Mouse (Mus musculus): ENCODE measurements around the gene Elk4. TPM values are rescaled to one million over a fixed set of nuclear protein-coding genes. Genes with fewer than 3 reads are reported as not detected.
A peak's percentile ranks its signal among the peaks of the same experiment; 100 is the strongest.

Gene Elk4
- polyA plus RNA-seq (2015; fragmentation: Nextera tagmentation; extraction: Ambion mirVana), result 21.4 and 22.0 TPM in 2 replicates

GRCm38 (mm10) chr1:132007282-132007815, at the start of gene Elk4:
Gene Elk4, plus strand, starts transcription at chr1:132007607.
- no peaks in the 10 kb centered on the region for H3K27me3 ChIP-seq (ENCODE audit: insufficient read depth, low read length)
- peak within 1 kb of the TSS; percentile 96 for H3K9ac ChIP-seq (ENCODE audit: low read depth, low read length)
- no peaks in the 10 kb centered on the region for H3K9me3 ChIP-seq (replicated peaks; ENCODE audit: low read length)
- peaks cover 18% of the 10 kb centered on the region; the same call in 1 of the 2 replicates for H3K4me1 ChIP-seq (replicated peaks; ENCODE audit: insufficient read depth, low read length)
- H3K36me3 ChIP-seq (ENCODE audit: insufficient read depth, low read length), result no peaks in the 10 kb centered on the region
- TF ChIP-seq CTCF (IDR thresholded peaks at IDR 0.05; ENCODE audit: low read depth), result no peak
- peak; percentile 89 for ATAC-seq (replicated peaks; ENCODE audit: low FRiP score, low read depth)
- H3K4me2 ChIP-seq (ENCODE audit: low read length), result peak within 1 kb of the TSS; percentile 78
- H3K27ac ChIP-seq, result peak within 1 kb of the TSS; percentile 100
- peak within 1 kb of the TSS; percentile 81 for H3K4me3 ChIP-seq (replicated peaks; ENCODE audit: low read depth, low read length)
- 1% methylated on average over 61 of the region's 61 CpGs for WGBS
- DNase-seq (ENCODE audit: low spot score), result peak; percentile 93

- no peak for DNase-seq (ENCODE audit: low spot score)
Measured at GRCm38 (mm10) chr1:131961004-131961403, 46.4 kb upstream of the Elk4 start.

GRCm38 (mm10) chr1:131962606-131963084, 44.8 kb upstream of the Elk4 start, which contains the start of gene Slc45a3:
Gene Slc45a3, plus strand, starts transcription at chr1:131962967.
- Histone ChIP-seq H3K27ac (peak within 1 kb of the TSS; percentile 47; the same call in 1 of the 2 replicates), H3K9ac (ENCODE audit: low read depth, low read length) (peak within 1 kb of the TSS; percentile 71)
- ATAC-seq (replicated peaks; ENCODE audit: low FRiP score, low read depth), result peak; percentile 58

More at GRCm38 (mm10) chr1:131961004-131961403, 46.4 kb upstream of the Elk4 start:
- Histone ChIP-seq H3K27ac (no peak overlapping the region), H3K9ac (ENCODE audit: low read depth, low read length) (no peak overlapping the region), H3K4me3 (replicated peaks; ENCODE audit: low read depth, low read length) (no peak overlapping the region), H3K36me3 (ENCODE audit: insufficient read depth, low read length) (no peaks in the 10 kb centered on the region), H3K27me3 (ENCODE audit: insufficient read depth, low read length) (no peaks in the 10 kb centered on the region), H3K9me3 (replicated peaks; ENCODE audit: low read length) (no peaks in the 10 kb centered on the region), H3K4me1 (replicated peaks; ENCODE audit: insufficient read depth, low read length) (0 out of 2 replicates have a peak, but pooled peaks cover 9% of the 10 kb centered on the region), H3K4me2 (ENCODE audit: low read length) (no peak overlapping the region)
- no peak for ATAC-seq (replicated peaks; ENCODE audit: low FRiP score, low read depth)
- WGBS, result 67% methylated on average over 2 of the region's 2 CpGs
- no peak for TF ChIP-seq CTCF (IDR thresholded peaks at IDR 0.05; ENCODE audit: low read depth)

GRCm38 (mm10) chr1:131963085-131963951, 44.1 kb upstream of the Elk4 start:
- peak overlapping the region; percentile 78 for H3K4me3 ChIP-seq (replicated peaks; ENCODE audit: low read depth, low read length)
- H3K4me1 ChIP-seq (replicated peaks; ENCODE audit: insufficient read depth, low read length), result peaks cover 17% of the 10 kb centered on the region; the same call in 1 of the 2 replicates
- no peak for DNase-seq (ENCODE audit: low spot score)
- H3K4me2 ChIP-seq (ENCODE audit: low read length), result peak overlapping the region; percentile 95
- ATAC-seq (replicated peaks; ENCODE audit: low FRiP score, low read depth), result peak; percentile 67
- H3K27ac ChIP-seq, result peak overlapping the region; percentile 47; the same call in 1 of the 2 replicates
- no peaks in the 10 kb centered on the region for H3K27me3 ChIP-seq (ENCODE audit: insufficient read depth, low read length)
- H3K9me3 ChIP-seq (replicated peaks; ENCODE audit: low read length), result no peaks in the 10 kb centered on the region
- H3K36me3 ChIP-seq (ENCODE audit: insufficient read depth, low read length), result no peaks in the 10 kb centered on the region
- 1% methylated on average over 62 of the region's 76 CpGs for WGBS
- peak overlapping the region; percentile 71 for H3K9ac ChIP-seq (ENCODE audit: low read depth, low read length)
- TF ChIP-seq CTCF (IDR thresholded peaks at IDR 0.05; ENCODE audit: low read depth), result no peak

More at GRCm38 (mm10) chr1:131962606-131963084, 44.8 kb upstream of the Elk4 start, which contains the start of gene Slc45a3:
- Histone ChIP-seq H3K36me3 (ENCODE audit: insufficient read depth, low read length) (no peaks in the 10 kb centered on the region), H3K27me3 (ENCODE audit: insufficient read depth, low read length) (no peaks in the 10 kb centered on the region), H3K4me2 (ENCODE audit: low read length) (peak within 1 kb of the TSS; percentile 95), H3K4me1 (replicated peaks; ENCODE audit: insufficient read depth, low read length) (peaks cover 17% of the 10 kb centered on the region; the same call in 1 of the 2 replicates), H3K4me3 (replicated peaks; ENCODE audit: low read depth, low read length) (peak within 1 kb of the TSS; percentile 78), H3K9me3 (replicated peaks; ENCODE audit: low read length) (no peaks in the 10 kb centered on the region)
- WGBS, result 0% methylated on average over 34 of the region's 35 CpGs
- peak; percentile 53 for DNase-seq (ENCODE audit: low spot score)
- TF ChIP-seq CTCF (IDR thresholded peaks at IDR 0.05; ENCODE audit: low read depth), result no peak

- Histone ChIP-seq H3K9me3 (replicated peaks; ENCODE audit: low read length) (no peaks in the 10 kb centered on the region), H3K27ac (no peak overlapping the region), H3K4me2 (ENCODE audit: low read length) (peak overlapping the region; percentile 95), H3K27me3 (ENCODE audit: insufficient read depth, low read length) (no peaks in the 10 kb centered on the region), H3K4me1 (replicated peaks; ENCODE audit: insufficient read depth, low read length) (peaks cover 23% of the 10 kb centered on the region; the same call in 1 of the 2 replicates), H3K4me3 (replicated peaks; ENCODE audit: low read depth, low read length) (peak overlapping the region; percentile 78), H3K9ac (ENCODE audit: low read depth, low read length) (no peak overlapping the region), H3K36me3 (ENCODE audit: insufficient read depth, low read length) (no peaks in the 10 kb centered on the region)
- no peak for ATAC-seq (replicated peaks; ENCODE audit: low FRiP score, low read depth)
- no peak for TF ChIP-seq CTCF (IDR thresholded peaks at IDR 0.05; ENCODE audit: low read depth)
- no peak for DNase-seq (ENCODE audit: low spot score)
- WGBS, result 41% methylated on average over 5 of the region's 5 CpGs
Measured at GRCm38 (mm10) chr1:131964100-131964499, 43.3 kb upstream of the Elk4 start.

- H3K4me1 ChIP-seq (replicated peaks; ENCODE audit: insufficient read depth, low read length), result peaks cover 23% of the 10 kb centered on the region; the same call in 1 of the 2 replicates
- no peaks in the 10 kb centered on the region for H3K9me3 ChIP-seq (replicated peaks; ENCODE audit: low read length)
- no peak overlapping the region for H3K4me3 ChIP-seq (replicated peaks; ENCODE audit: low read depth, low read length)
- TF ChIP-seq CTCF (IDR thresholded peaks at IDR 0.05; ENCODE audit: low read depth), result no peak
- no peak overlapping the region for H3K27ac ChIP-seq
- ATAC-seq (replicated peaks; ENCODE audit: low FRiP score, low read depth), result no peak
- 79% methylated on average over 7 of the region's 7 CpGs for WGBS
- H3K27me3 ChIP-seq (ENCODE audit: insufficient read depth, low read length), result no peaks in the 10 kb centered on the region
- H3K36me3 ChIP-seq (ENCODE audit: insufficient read depth, low read length), result no peaks in the 10 kb centered on the region
- 0 out of 2 replicates have a peak overlapping the region, but pooled peaks have one; percentile 14 for H3K4me2 ChIP-seq (ENCODE audit: low read length)
- no peak for DNase-seq (ENCODE audit: low spot score)
- H3K9ac ChIP-seq (ENCODE audit: low read depth, low read length), result no peak overlapping the region
Measured at GRCm38 (mm10) chr1:131964580-131964979, 42.8 kb upstream of the Elk4 start.

Measured in kidney, postnatal 0 days (tissue).